Mouse (Mus musculus): ENCODE measurements around the gene Mtus2. TPM values are rescaled to one million over a fixed set of nuclear protein-coding genes. Genes with fewer than 3 reads are reported as not detected.

The Mtus2 gene
- polyA plus RNA-seq (2012; rRNA removed), result 0.70 and 0.93 TPM in 2 replicates

DNA sequence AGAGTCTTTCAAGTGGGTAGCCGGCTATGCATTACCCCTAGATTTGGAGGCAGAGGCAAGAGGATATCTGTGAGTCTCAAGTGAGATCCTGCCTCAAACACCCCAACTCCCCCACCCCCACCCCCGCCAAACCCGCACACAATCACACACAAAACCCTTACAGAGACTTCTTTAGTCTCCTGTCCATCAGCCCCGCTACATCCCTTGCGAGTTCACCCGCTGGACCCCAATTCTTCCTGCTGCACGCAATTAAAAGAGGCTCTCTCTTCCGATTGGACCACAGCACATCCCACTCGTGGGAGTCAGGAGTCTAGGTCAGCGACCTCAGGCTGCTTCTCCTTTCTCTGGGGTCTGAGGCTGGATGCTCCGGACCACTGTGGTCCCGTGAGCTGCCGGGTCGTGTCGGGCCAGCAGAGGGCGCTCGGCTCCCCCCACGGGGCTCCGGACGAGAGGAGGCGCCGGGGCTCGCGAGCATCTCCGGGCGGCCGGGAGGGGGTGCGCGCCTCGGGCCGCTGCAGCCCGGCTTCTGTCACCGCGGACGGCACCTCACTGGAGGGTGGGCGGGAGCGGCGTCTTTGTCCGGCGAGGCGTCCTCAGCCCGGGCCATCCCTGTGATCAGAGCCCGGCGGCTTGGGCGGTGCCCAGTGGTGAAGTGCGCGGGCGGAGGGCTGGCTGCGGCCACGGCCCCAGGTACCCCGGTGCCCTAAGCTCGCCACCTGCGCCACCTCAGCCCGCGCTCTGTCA, at the start of gene Mtus2:
Gene Mtus2, plus strand, starts transcription at position 500 of the 744 bp plus-strand sequence.

Other genes with a start within 250 kb of the Mtus2 start
- gene Flt1, start 231.3 kb upstream of the Mtus2 start, polyA plus RNA-seq (2012; rRNA removed), result 1.8 and 2.5 TPM in 2 replicates
- 90.8 and 101 TPM in 2 replicates for gene Pomp, start 96.9 kb upstream of the Mtus2 start, polyA plus RNA-seq (2012; rRNA removed)
- gene Slc46a3, start 62.5 kb upstream of the Mtus2 start, polyA plus RNA-seq (2012; rRNA removed), result 14.6 and 15.3 TPM in 2 replicates